Mouse (Mus musculus) megakaryocyte-erythroid progenitor cell, adult 5-6 weeks (primary cell): Measurements from ENCODE around the gene Rab26. TPM values are rescaled to one million over a fixed set of nuclear protein-coding genes. Genes with fewer than 3 reads are reported as not detected.
A peak's percentile ranks its signal among the peaks of the same experiment; 100 is the strongest.

ENCODE experiments used
- ATAC-seq: replicated peaks from 2 replicates; pipeline ENCODE4 v1.8.0; 2016; ENCODE audit warnings: mild to moderate bottlenecking, inconsistent platforms; ENCODE audit not compliant: severe bottlenecking, poor library complexity, low FRiP score, low TSS enrichment
- total RNA-seq, 2 experiments: library from RNA; stranded (forward) in 1 of 2; stranded (reverse) in 1 of 2; fragments of 200-1000, 215-1000 nt in 1 of 2; fragments of >200 nt in 1 of 2; fragmentation: Nextera tagmentation in 1 of 2; gene quantifications; 2 replicates each; pipeline ENCODE4 v1.2.3; 2014 to 2017

The Rab26 gene
- total RNA-seq, 2 experiments from 2014 or later: 1.3 TPM; not detected in 1

GRCm38 (mm10) chr17:24483495-24483894 is 50.5 kb downstream of the Rab26 start:
- no peak for ATAC-seq

- no peak for ATAC-seq
These were observed 52.8 kb downstream of the Rab26 start for GRCm38 (mm10) chr17:24481027-24481815.

GRCm38 (mm10) chr17:24480201-24480826 is 53.7 kb downstream of the Rab26 start:
- no peak for ATAC-seq

GRCm38 (mm10) chr17:24479431-24479830 is 54.6 kb downstream of the Rab26 start:
- no peak for ATAC-seq

- ATAC-seq: peak; percentile 90
These were observed 55.2 kb downstream of the Rab26 start, which contains the start of gene Mlst8 for GRCm38 (mm10) chr17:24478663-24479380. Gene Mlst8, minus strand, starts transcription at chr17:24479078.

GRCm38 (mm10) chr17:24477985-24478600 is 55.9 kb downstream of the Rab26 start:
- 0 out of 2 replicates have a peak, but pooled peaks have one; percentile 7 for ATAC-seq

Other genes with a start within 250 kb of the Rab26 start
- not detected in 2 replicates for gene Abca17, start 183.1 kb downstream of the Rab26 start, total RNA-seq (2014; fragmentation: Nextera tagmentation)
- not detected in 2 replicates for gene Abca17, start 183.1 kb downstream of the Rab26 start, total RNA-seq (2017)
- gene Abca3, start 182.3 kb downstream of the Rab26 start, total RNA-seq (2014; fragmentation: Nextera tagmentation): 103 and 105 TPM in 2 replicates
- 30.3 and 39.6 TPM in 2 replicates for gene Abca3, start 182.3 kb downstream of the Rab26 start, total RNA-seq (2017)
- 325 and 334 TPM in 2 replicates for gene Rnps1, start 119.6 kb downstream of the Rab26 start, total RNA-seq (2014; fragmentation: Nextera tagmentation)
- gene Rnps1, start 119.6 kb downstream of the Rab26 start, total RNA-seq (2017): 263 and 290 TPM in 2 replicates
- gene Eci1, start 107.6 kb downstream of the Rab26 start, total RNA-seq (2014; fragmentation: Nextera tagmentation): 79.7 and 88.7 TPM in 2 replicates
- 33.3 and 37.6 TPM in 2 replicates for gene Eci1, start 107.6 kb downstream of the Rab26 start, total RNA-seq (2017)
- 1.2 and 5.0 TPM in 2 replicates for gene Dnase1l2, start 91.1 kb downstream of the Rab26 start, total RNA-seq (2014; fragmentation: Nextera tagmentation)
- 0.34 and 2.9 TPM in 2 replicates for gene Dnase1l2, start 91.1 kb downstream of the Rab26 start, total RNA-seq (2017)
- 47.7 and 60.9 TPM in 2 replicates for gene E4f1, start 63.9 kb downstream of the Rab26 start, total RNA-seq (2014; fragmentation: Nextera tagmentation)
- 10.5 and 20.8 TPM in 2 replicates for gene E4f1, start 63.9 kb downstream of the Rab26 start, total RNA-seq (2017)
- 32.8 and 43.6 TPM in 2 replicates for gene Pgp, start 63.8 kb downstream of the Rab26 start, total RNA-seq (2014; fragmentation: Nextera tagmentation)
- 21.9 and 23.4 TPM in 2 replicates for gene Pgp, start 63.8 kb downstream of the Rab26 start, total RNA-seq (2017)
- gene Bricd5, start 60.3 kb downstream of the Rab26 start, total RNA-seq (2014; fragmentation: Nextera tagmentation): not detected in 2 replicates
- gene Bricd5, start 60.3 kb downstream of the Rab26 start, total RNA-seq (2017): 0.80 TPM in 1 of 2 replicates, not detected in the other
- gene Mlst8, start 55.1 kb downstream of the Rab26 start, total RNA-seq (2014; fragmentation: Nextera tagmentation): 35.8 and 38.7 TPM in 2 replicates
- 17.2 and 36.1 TPM in 2 replicates for gene Mlst8, start 55.1 kb downstream of the Rab26 start, total RNA-seq (2017)
- gene Caskin1, start 45.6 kb downstream of the Rab26 start, total RNA-seq (2014; fragmentation: Nextera tagmentation): not detected in 2 replicates
- gene Caskin1, start 45.6 kb downstream of the Rab26 start, total RNA-seq (2017): not detected in 2 replicates
- 111 and 143 TPM in 2 replicates for gene Traf7, start 6.3 kb downstream of the Rab26 start, total RNA-seq (2014; fragmentation: Nextera tagmentation)
- 66.3 and 84.8 TPM in 2 replicates for gene Traf7, start 6.3 kb downstream of the Rab26 start, total RNA-seq (2017)
- 17.2 and 20.5 TPM in 2 replicates for gene Pkd1, start 15.6 kb upstream of the Rab26 start, total RNA-seq (2014; fragmentation: Nextera tagmentation)
- 4.6 and 5.4 TPM in 2 replicates for gene Pkd1, start 15.6 kb upstream of the Rab26 start, total RNA-seq (2017)
- gene Tsc2, start 98.4 kb upstream of the Rab26 start, total RNA-seq (2014; fragmentation: Nextera tagmentation): 70.8 and 101 TPM in 2 replicates
- 39.0 and 44.3 TPM in 2 replicates for gene Tsc2, start 98.4 kb upstream of the Rab26 start, total RNA-seq (2017)
- 7.8 and 14.1 TPM in 2 replicates for gene Nthl1, start 98.5 kb upstream of the Rab26 start, total RNA-seq (2014; fragmentation: Nextera tagmentation)
- gene Nthl1, start 98.5 kb upstream of the Rab26 start, total RNA-seq (2017): 4.6 and 12.9 TPM in 2 replicates
- 1.0 TPM in 1 of 2 replicates, not detected in the other for gene Slc9a3r2, start 116.1 kb upstream of the Rab26 start, total RNA-seq (2014; fragmentation: Nextera tagmentation)
- gene Slc9a3r2, start 116.1 kb upstream of the Rab26 start, total RNA-seq (2017): 0.38 and 1.6 TPM in 2 replicates
- gene Npw, start 124.2 kb upstream of the Rab26 start, total RNA-seq (2014; fragmentation: Nextera tagmentation): 2.0 TPM in 1 of 2 replicates, not detected in the other
- not detected in 2 replicates for gene Npw, start 124.2 kb upstream of the Rab26 start, total RNA-seq (2017)
- 44.9 and 65.2 TPM in 2 replicates for gene Zfp598, start 135.5 kb upstream of the Rab26 start, total RNA-seq (2014; fragmentation: Nextera tagmentation)
- 24.7 and 32.1 TPM in 2 replicates for gene Zfp598, start 135.5 kb upstream of the Rab26 start, total RNA-seq (2017)
- gene Syngr3, start 155.7 kb upstream of the Rab26 start, total RNA-seq (2014; fragmentation: Nextera tagmentation): not detected in 2 replicates
- not detected in 2 replicates for gene Syngr3, start 155.7 kb upstream of the Rab26 start, total RNA-seq (2017)
- 39.2 and 44.6 TPM in 2 replicates for gene Gfer, start 161.9 kb upstream of the Rab26 start, total RNA-seq (2014; fragmentation: Nextera tagmentation)
- gene Gfer, start 161.9 kb upstream of the Rab26 start, total RNA-seq (2017): 67.2 and 87.0 TPM in 2 replicates
- gene Noxo1, start 162.0 kb upstream of the Rab26 start, total RNA-seq (2014; fragmentation: Nextera tagmentation): 3.5 TPM in 1 of 2 replicates, not detected in the other
- 0.53 and 2.0 TPM in 2 replicates for gene Noxo1, start 162.0 kb upstream of the Rab26 start, total RNA-seq (2017)
- gene Tbl3, start 173.4 kb upstream of the Rab26 start, total RNA-seq (2014; fragmentation: Nextera tagmentation): 58.4 and 91.1 TPM in 2 replicates
- 48.9 and 54.8 TPM in 2 replicates for gene Tbl3, start 173.4 kb upstream of the Rab26 start, total RNA-seq (2017)
- gene Rnf151, start 183.9 kb upstream of the Rab26 start, total RNA-seq (2014; fragmentation: Nextera tagmentation): 0.72 TPM in 1 of 2 replicates, not detected in the other
- 0.27 TPM in 1 of 2 replicates, not detected in the other for gene Rnf151, start 183.9 kb upstream of the Rab26 start, total RNA-seq (2017)
- gene Rps2, start 183.9 kb upstream of the Rab26 start, total RNA-seq (2014; fragmentation: Nextera tagmentation): 6,242 and 6,563 TPM in 2 replicates
- gene Rps2, start 183.9 kb upstream of the Rab26 start, total RNA-seq (2017): 1,324 and 2,144 TPM in 2 replicates
- gene Ndufb10, start 190.3 kb upstream of the Rab26 start, total RNA-seq (2014; fragmentation: Nextera tagmentation): 367 and 415 TPM in 2 replicates
- gene Ndufb10, start 190.3 kb upstream of the Rab26 start, total RNA-seq (2017): 283 and 299 TPM in 2 replicates
- gene Rpl3l, start 193.6 kb upstream of the Rab26 start, total RNA-seq (2014; fragmentation: Nextera tagmentation): 0.76 TPM in 1 of 2 replicates, not detected in the other
- 2.0 TPM in 1 of 2 replicates, not detected in the other for gene Rpl3l, start 193.6 kb upstream of the Rab26 start, total RNA-seq (2017)
- 42.8 and 43.9 TPM in 2 replicates for gene Msrb1, start 202.4 kb upstream of the Rab26 start, total RNA-seq (2014; fragmentation: Nextera tagmentation)
- 34.6 and 54.0 TPM in 2 replicates for gene Msrb1, start 202.4 kb upstream of the Rab26 start, total RNA-seq (2017)
- not detected in 2 replicates for gene Hs3st6, start 218.8 kb upstream of the Rab26 start, total RNA-seq (2014; fragmentation: Nextera tagmentation)
- not detected in 2 replicates for gene Hs3st6, start 218.8 kb upstream of the Rab26 start, total RNA-seq (2017)